7 mouse cellular contexts compared by ENCODE assay signal in genomic region chr7:28981651-28982273, GRCm38 (mm10). TPM values are rescaled to one million over a fixed set of nuclear protein-coding genes. Genes with fewer than 3 reads are reported as not detected.
DNase-seq lines count a peak whose midpoint lies in the region; ATAC-seq lines count a peak whose summit lies in the region.

Eif3k (minus strand) TSS chr7:28981864.
Map4k1 (plus strand) TSS chr7:28982050.

- H3K27me3 ChIP-seq in embryonic facial prominence, embryonic 11.5 days (ENCODE audit: control insufficient read depth, insufficient read depth, low read length): no peaks in the 10 kb centered on the region
- H3K27me3 ChIP-seq in limb, embryonic 10.5 days (ENCODE audit: low read depth, poor library complexity, severe bottlenecking): no peaks in the 10 kb centered on the region
- H3K27me3 ChIP-seq in midbrain, embryonic 13.5 days: no peaks in the 10 kb centered on the region

- peak; percentile 98 for DNase-seq in adrenal gland, postnatal 14 days
- peak; percentile 100 for DNase-seq in embryonic facial prominence, embryonic 11.5 days (ENCODE audit: low spot score)
- peak; percentile 98 for DNase-seq in kidney, adult 11 months
- DNase-seq in limb, embryonic 10.5 days (ENCODE audit: low spot score): peak; percentile 92
- peak; percentile 89 for DNase-seq in spleen, adult 12 weeks (ENCODE audit: low spot score)

- no peaks in the 10 kb centered on the region; the same call in 1 of the 2 replicates for H3K36me3 ChIP-seq in embryonic facial prominence, embryonic 11.5 days (replicated peaks; ENCODE audit: control insufficient read depth, insufficient read depth, low read depth, low read length)
- peaks cover 34% of the 10 kb centered on the region for H3K36me3 ChIP-seq in limb, embryonic 10.5 days
- H3K36me3 ChIP-seq in midbrain, embryonic 13.5 days: peaks cover 28% of the 10 kb centered on the region

- peak within 1 kb of the TSS; percentile 53 for H3K4me3 ChIP-seq in embryonic facial prominence, embryonic 11.5 days (ENCODE audit: low read depth, low read length)
- H3K4me3 ChIP-seq in limb, embryonic 10.5 days: peak within 1 kb of the TSS; percentile 83
- peak within 1 kb of the TSS; percentile 76 for H3K4me3 ChIP-seq in midbrain, embryonic 13.5 days (replicated peaks)

- no peaks in the 10 kb centered on the region for H3K9me3 ChIP-seq in embryonic facial prominence, embryonic 11.5 days (replicated peaks; ENCODE audit: control insufficient read depth, low read length)
- H3K9me3 ChIP-seq in limb, embryonic 10.5 days (replicated peaks): no peaks in the 10 kb centered on the region
- no peaks in the 10 kb centered on the region for H3K9me3 ChIP-seq in midbrain, embryonic 13.5 days

- H3K9ac ChIP-seq in embryonic facial prominence, embryonic 11.5 days (replicated peaks; ENCODE audit: low read length): peak within 1 kb of the TSS; percentile 79
- H3K9ac ChIP-seq in midbrain, embryonic 13.5 days (replicated peaks): peak within 1 kb of the TSS; percentile 80

- H3K4me2 ChIP-seq in embryonic facial prominence, embryonic 11.5 days (ENCODE audit: low read depth, low read length): peak within 1 kb of the TSS; percentile 84
- H3K4me2 ChIP-seq in midbrain, embryonic 13.5 days (replicated peaks): peak within 1 kb of the TSS; percentile 82

- under 1% methylated on average over 36 of the region's 36 CpGs for WGBS in embryonic facial prominence, embryonic 11.5 days
- under 1% methylated on average over 36 of the region's 36 CpGs for WGBS in limb, embryonic 10.5 days
- under 1% methylated on average over 36 of the region's 36 CpGs for WGBS in midbrain, embryonic 13.5 days

- peak; percentile 94 for ATAC-seq in embryonic facial prominence, embryonic 11.5 days (replicated peaks; ENCODE audit: insufficient number of reproducible peaks, low FRiP score, low TSS enrichment, low read depth)
- peak; percentile 83 for ATAC-seq in granulocyte monocyte progenitor cell, adult 5-6 weeks (replicated peaks; ENCODE audit: poor library complexity, severe bottlenecking)
- peak; percentile 97 for ATAC-seq in midbrain, embryonic 13.5 days

- no peaks in the 10 kb centered on the region; the same call in 1 of the 2 replicates for H3K4me1 ChIP-seq in embryonic facial prominence, embryonic 11.5 days (ENCODE audit: control insufficient read depth, insufficient read depth, low read length)
- peaks cover 27% of the 10 kb centered on the region for H3K4me1 ChIP-seq in limb, embryonic 10.5 days
- H3K4me1 ChIP-seq in midbrain, embryonic 13.5 days (replicated peaks): peaks cover 21% of the 10 kb centered on the region

- H3K27ac ChIP-seq in embryonic facial prominence, embryonic 11.5 days (replicated peaks; ENCODE audit: low read depth, low read length): peak within 1 kb of the TSS; percentile 38; the same call in 1 of the 2 replicates
- peak within 1 kb of the TSS; percentile 88 for H3K27ac ChIP-seq in limb, embryonic 10.5 days
- peak within 1 kb of the TSS; percentile 74 for H3K27ac ChIP-seq in midbrain, embryonic 13.5 days

RNA-seq across cellular contexts. Expression of gene Eif3k, which starts in this region (rescaled TPM):
- 233 and 240 TPM in 2 replicates for total RNA-seq in adrenal gland, postnatal 14 days (2021)
- 439 and 446 TPM in 2 replicates for polyA plus RNA-seq in embryonic facial prominence, embryonic 11.5 days (2014; fragmentation: Nextera tagmentation; extraction: Ambion mirVana)
- total RNA-seq in granulocyte monocyte progenitor cell, adult 5-6 weeks (2014; fragmentation: Nextera tagmentation): 474 TPM in 2 replicates
- total RNA-seq in granulocyte monocyte progenitor cell, adult 5-6 weeks (2017): 400 and 462 TPM in 2 replicates
- 446 and 467 TPM in 2 replicates for polyA plus RNA-seq in limb, embryonic 10.5 days (2016; fragmentation: Nextera tagmentation; extraction: Ambion mirVana)
- polyA plus RNA-seq in midbrain, embryonic 13.5 days (2015; fragmentation: Nextera tagmentation; extraction: Ambion mirVana): 318 and 323 TPM in 2 replicates

RNA-seq across cellular contexts. Expression of gene Map4k1, which starts in this region (rescaled TPM):
- 1.8 and 7.9 TPM in 2 replicates for total RNA-seq in adrenal gland, postnatal 14 days (2021)
- polyA plus RNA-seq in embryonic facial prominence, embryonic 11.5 days (2014; fragmentation: Nextera tagmentation; extraction: Ambion mirVana): 6.4 and 8.1 TPM in 2 replicates
- total RNA-seq in granulocyte monocyte progenitor cell, adult 5-6 weeks (2014; fragmentation: Nextera tagmentation): 46.1 and 62.3 TPM in 2 replicates
- 42.4 and 48.7 TPM in 2 replicates for total RNA-seq in granulocyte monocyte progenitor cell, adult 5-6 weeks (2017)
- polyA plus RNA-seq in limb, embryonic 10.5 days (2016; fragmentation: Nextera tagmentation; extraction: Ambion mirVana): 18.9 and 19.4 TPM in 2 replicates
- 4.5 and 5.0 TPM in 2 replicates for polyA plus RNA-seq in midbrain, embryonic 13.5 days (2015; fragmentation: Nextera tagmentation; extraction: Ambion mirVana)

Comparison
In these comparisons a context has a peak if more than half of its experiments do, and no peak if none do; other contexts are left out.
1. Peak in every context shown above with its lines: DNase-seq, ATAC-seq, H3K4me3 ChIP-seq and H3K27ac ChIP-seq.
2. H3K27ac ChIP-seq: peak in every context shown above with its lines; median percentile 88 in limb, embryonic 10.5 days; 74 in midbrain, embryonic 13.5 days; 38 in embryonic facial prominence, embryonic 11.5 days.